Mouse (Mus musculus) E14TG2a.4 (cell line): ENCODE measurements at regions not wholly inside any gene's neighbourhood (a gene's known extent, or its start where the extent isn't known, plus 50 kb on each side); places are given as distances from the start of the nearest gene placed in this dataset.

ENCODE experiments used
- H3K27me3 ChIP-seq: 2 replicates; pipeline ENCODE4 v1.6.1; 2014; ENCODE audit warnings: low read length, control low read depth; ENCODE audit not compliant: insufficient read depth
- H3K36me3 ChIP-seq: 2 replicates; pipeline ENCODE4 v1.6.1; 2014; ENCODE audit warnings: low read length, control low read depth; ENCODE audit not compliant: insufficient read depth
- H3K4me1 ChIP-seq: replicated peaks from 2 replicates; pipeline ENCODE4 v1.6.1; 2014; ENCODE audit warnings: low read depth, low read length, control low read depth
- H3K4me3 ChIP-seq: replicated peaks from 2 replicates; pipeline ENCODE4 v1.5.1; 2014; ENCODE audit warnings: mild to moderate bottlenecking, low read length
- H3K9me3 ChIP-seq: 2 replicates; pipeline ENCODE4 v1.6.1; 2014; ENCODE audit warnings: low read length, control low read depth
- CTCF ChIP-seq: conservative IDR thresholded peaks from 2 replicates; pipeline ENCODE4 v1.5.1; 2014; ENCODE audit warnings: low read length
- NANOG ChIP-seq: IDR thresholded peaks from 2 replicates; pipeline ENCODE4 v1.6.1; 2014; ENCODE audit warnings: borderline replicate concordance, low read length, mixed read lengths
- POU5F1 ChIP-seq: IDR thresholded peaks from 2 replicates; pipeline ENCODE4 v1.6.1; 2014; ENCODE audit warnings: low read length, borderline replicate concordance

- H3K4me1 ChIP-seq: 0 out of 2 replicates have a peak, but pooled peaks cover 4% of the 10 kb centered on the region
- H3K27me3 ChIP-seq: 0 out of 2 replicates have a peak, but pooled peaks cover 3% of the 10 kb centered on the region
- H3K4me3 ChIP-seq: no peak overlapping the region
- H3K36me3 ChIP-seq: no peaks in the 10 kb centered on the region
- peaks cover 5% of the 10 kb centered on the region; the same call in 1 of the 2 replicates for H3K9me3 ChIP-seq
- TF ChIP-seq NANOG (no peak), CTCF (no peak), POU5F1 (no peak)
Measured at GRCm38 (mm10) chr13:53548396-53548795, 75.5 kb upstream of the Msx2 start.

- 0 out of 2 replicates have a peak, but pooled peaks cover 4% of the 10 kb centered on the region for H3K4me1 ChIP-seq
Measured at GRCm38 (mm10) chr13:53543291-53543690, 70.4 kb upstream of the Msx2 start.

GRCm38 (mm10) chr13:53539797-53540196 is 66.9 kb upstream of the Msx2 start:
- Histone ChIP-seq H3K4me3 (no peak overlapping the region), H3K36me3 (no peaks in the 10 kb centered on the region), H3K27me3 (peaks cover 12% of the 10 kb centered on the region), H3K9me3 (no peaks in the 10 kb centered on the region), H3K4me1 (no peaks in the 10 kb centered on the region)
- TF ChIP-seq CTCF: no peak
- TF ChIP-seq NANOG: no peak
- no peak for TF ChIP-seq POU5F1

More at GRCm38 (mm10) chr13:53543291-53543690, 70.4 kb upstream of the Msx2 start:
- peaks cover 5% of the 10 kb centered on the region; the same call in 1 of the 2 replicates for H3K9me3 ChIP-seq
- TF ChIP-seq POU5F1 (no peak), NANOG (no peak), CTCF (no peak)
- no peak overlapping the region for H3K4me3 ChIP-seq
- peaks cover 5% of the 10 kb centered on the region; the same call in 1 of the 2 replicates for H3K27me3 ChIP-seq
- no peaks in the 10 kb centered on the region for H3K36me3 ChIP-seq

GRCm38 (mm10) chr13:53537937-53538336 is 65.1 kb upstream of the Msx2 start:
- Histone ChIP-seq H3K36me3 (no peaks in the 10 kb centered on the region), H3K4me1 (peaks cover 8% of the 10 kb centered on the region; the same call in 1 of the 2 replicates), H3K27me3 (peaks cover 9% of the 10 kb centered on the region), H3K9me3 (peaks cover 3% of the 10 kb centered on the region; the same call in 1 of the 2 replicates), H3K4me3 (no peak overlapping the region)
- TF ChIP-seq NANOG: no peak
- TF ChIP-seq CTCF: no peak
- no peak for TF ChIP-seq POU5F1

GRCm38 (mm10) chr13:53535781-53536425 is 63.0 kb upstream of the Msx2 start:
- no peak overlapping the region for H3K4me3 ChIP-seq
- H3K27me3 ChIP-seq: peaks cover 13% of the 10 kb centered on the region
- peaks cover 8% of the 10 kb centered on the region; the same call in 1 of the 2 replicates for H3K4me1 ChIP-seq
- no peaks in the 10 kb centered on the region for H3K36me3 ChIP-seq
- TF ChIP-seq CTCF: no peak
- TF ChIP-seq NANOG: no peak
- no peak for TF ChIP-seq POU5F1
- H3K9me3 ChIP-seq: peaks cover 6% of the 10 kb centered on the region; the same call in 1 of the 2 replicates

GRCm38 (mm10) chr13:53533738-53534137 is 60.9 kb upstream of the Msx2 start:
- Histone ChIP-seq H3K27me3 (peaks cover 14% of the 10 kb centered on the region), H3K4me1 (peaks cover 8% of the 10 kb centered on the region; the same call in 1 of the 2 replicates), H3K36me3 (no peaks in the 10 kb centered on the region), H3K9me3 (peaks cover 6% of the 10 kb centered on the region; the same call in 1 of the 2 replicates), H3K4me3 (no peak overlapping the region)
- TF ChIP-seq POU5F1 (no peak), NANOG (no peak), CTCF (no peak)

GRCm38 (mm10) chr13:53526880-53527279 is 54.0 kb upstream of the Msx2 start:
- no peak for TF ChIP-seq CTCF
- H3K9me3 ChIP-seq: no peaks in the 10 kb centered on the region
- H3K27me3 ChIP-seq: peaks cover 26% of the 10 kb centered on the region
- no peaks in the 10 kb centered on the region for H3K36me3 ChIP-seq
- H3K4me3 ChIP-seq: no peak overlapping the region
- peaks cover 6% of the 10 kb centered on the region; the same call in 1 of the 2 replicates for H3K4me1 ChIP-seq

GRCm38 (mm10) chr13:53522807-53523206 is 49.9 kb upstream of the Msx2 start:
- Histone ChIP-seq H3K4me1 (peaks cover 7% of the 10 kb centered on the region; the same call in 1 of the 2 replicates), H3K27me3 (peaks cover 31% of the 10 kb centered on the region), H3K4me3 (no peak overlapping the region), H3K9me3 (no peaks in the 10 kb centered on the region), H3K36me3 (no peaks in the 10 kb centered on the region)
- no peak for TF ChIP-seq POU5F1
